Mouse (Mus musculus) ES-E14 (cell line): ENCODE data around the gene Dusp21. TPM values are rescaled to one million over a fixed set of nuclear protein-coding genes. Genes with fewer than 3 reads are reported as not detected.

ENCODE experiments used
- DNase-seq: peaks from one replicate; pipeline ENCODE4 v3.0.0-alpha.2; 2013; ENCODE audit warnings: low read depth, low spot score
- H3K27ac ChIP-seq: 2 replicates; pipeline ENCODE4 v1.5.1; 2012; ENCODE audit warnings: low read depth, mild to moderate bottlenecking, low read length, moderate library complexity, mixed read lengths; ENCODE audit not compliant: poor library complexity, insufficient read depth, severe bottlenecking
- H3K36me3 ChIP-seq: 2 replicates; pipeline ENCODE4 v1.6.1; 2012; ENCODE audit warnings: mild to moderate bottlenecking, low read length, moderate library complexity, mixed read lengths; ENCODE audit not compliant: control insufficient read depth, poor library complexity, insufficient read depth, severe bottlenecking
- H3K4me1 ChIP-seq, 2 experiments: fragments of 150-350 bp in 1 of 2; sonication (generic) in 1 of 2; 2 replicates each; pipeline ENCODE4 v1.6.1; 2012; ENCODE audit warnings: low read length in 2 of 2, mild to moderate bottlenecking in 1 of 2, mixed read lengths in 1 of 2; ENCODE audit not compliant: control insufficient read depth in 2 of 2, insufficient read depth in 2 of 2, poor library complexity in 1 of 2
- H3K4me3 ChIP-seq, 2 experiments: fragments of 150-350 bp in 1 of 2; sonication (generic) in 1 of 2; 2 replicates each; pipeline ENCODE4 v1.5.1; 2012; ENCODE audit warnings: low read length in 2 of 2, low read depth in 1 of 2, mild to moderate bottlenecking in 1 of 2, mixed read lengths in 1 of 2; ENCODE audit not compliant: insufficient read depth in 1 of 2, poor library complexity in 1 of 2, severe bottlenecking in 1 of 2
- H3K9ac ChIP-seq: 2 replicates; pipeline ENCODE4 v1.6.1; 2012; ENCODE audit warnings: low read depth, mild to moderate bottlenecking, low read length, mixed read lengths; ENCODE audit not compliant: poor library complexity, insufficient read depth, severe bottlenecking
- H3K9me3 ChIP-seq: fragments of 150-350 bp; sonication (generic); 2 replicates; pipeline ENCODE4 v1.6.1; 2012; ENCODE audit warnings: low read depth, mild to moderate bottlenecking, low read length; ENCODE audit not compliant: control insufficient read depth, insufficient read depth
- CHD2 ChIP-seq: IDR thresholded peaks from 2 replicates; pipeline ENCODE4 v1.6.1; 2014; ENCODE audit warnings: mild to moderate bottlenecking, low read depth, low read length, inconsistent platforms
- HCFC1 ChIP-seq: IDR thresholded peaks from 2 replicates; pipeline ENCODE4 v1.6.1; 2012; ENCODE audit warnings: low read length, inconsistent platforms, borderline replicate concordance; ENCODE audit not compliant: insufficient read depth
- MAFK ChIP-seq: IDR thresholded peaks from 2 replicates; pipeline ENCODE4 v1.6.1; 2014; ENCODE audit warnings: mild to moderate bottlenecking, low read depth, low read length, inconsistent platforms; ENCODE audit not compliant: insufficient read depth
- ZC3H11A ChIP-seq: IDR thresholded peaks from 2 replicates; pipeline ENCODE4 v1.6.1; 2012; ENCODE audit warnings: low read depth, mild to moderate bottlenecking, inconsistent platforms, low read length, borderline replicate concordance
- ZNF384 ChIP-seq: IDR thresholded peaks from 2 replicates; pipeline ENCODE4 v1.6.1; 2012; ENCODE audit warnings: low read depth, low read length, inconsistent platforms
- in situ Hi-C, 2 experiments: fragments of 600-800 bp; cut with MboI; formaldehyde crosslinking; loops; one replicate each; pipeline ENCODE4 v1.15.1; 2025; ENCODE audit warnings: low sequenced_read_pairs in 2 of 2, inconsistent platforms in 1 of 2; ENCODE audit not compliant: unreplicated experiment in 2 of 2
- total RNA-seq: library from RNA; depleted of rRNA; stranded (reverse); fragments of 300-350 nt; gene quantifications from 2 replicates; pipeline ENCODE4 v1.2.3, GENCODE M21; 2012

Dusp21 gene
- total RNA-seq, 1 experiment = not detected

DNA sequence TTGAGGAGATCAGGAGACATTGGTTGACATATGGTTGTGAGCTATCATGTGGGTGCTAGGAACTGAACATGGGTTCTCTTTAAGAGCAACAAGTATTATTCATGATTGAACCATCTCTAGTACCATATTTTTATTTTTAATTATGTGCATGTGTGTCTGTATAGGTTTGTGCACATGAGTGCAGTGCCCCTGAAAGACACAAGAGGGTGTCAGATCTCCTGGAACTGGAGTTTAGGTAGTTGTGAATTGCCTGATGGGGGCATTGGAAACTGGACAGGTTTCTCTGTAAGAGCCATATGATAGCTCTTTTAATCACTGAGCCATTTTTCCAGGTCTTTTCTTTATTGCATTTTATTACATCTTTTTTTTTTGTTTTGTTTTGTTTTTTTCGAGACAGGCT, 23.3 kb downstream of the Dusp21 start:
- H3K36me3 ChIP-seq = no peaks in the 10 kb centered on the region
- H3K4me1 ChIP-seq = peaks cover 0 to 2% of the 10 kb centered on the region in 2 experiments; a peak in 1 of 4 replicates
- TF ChIP-seq ZNF384 (no peak), HCFC1 (no peak), MAFK (no peak), ZC3H11A (no peak), CHD2 (no peak)
- in situ Hi-C loops = no loop called here
- no peak overlapping the region for H3K9ac ChIP-seq
- H3K27ac ChIP-seq = no peak overlapping the region
- no peaks in the 10 kb centered on the region for H3K9me3 ChIP-seq
- no peak overlapping the region for H3K4me3 ChIP-seq
- no peak for DNase-seq

DNA sequence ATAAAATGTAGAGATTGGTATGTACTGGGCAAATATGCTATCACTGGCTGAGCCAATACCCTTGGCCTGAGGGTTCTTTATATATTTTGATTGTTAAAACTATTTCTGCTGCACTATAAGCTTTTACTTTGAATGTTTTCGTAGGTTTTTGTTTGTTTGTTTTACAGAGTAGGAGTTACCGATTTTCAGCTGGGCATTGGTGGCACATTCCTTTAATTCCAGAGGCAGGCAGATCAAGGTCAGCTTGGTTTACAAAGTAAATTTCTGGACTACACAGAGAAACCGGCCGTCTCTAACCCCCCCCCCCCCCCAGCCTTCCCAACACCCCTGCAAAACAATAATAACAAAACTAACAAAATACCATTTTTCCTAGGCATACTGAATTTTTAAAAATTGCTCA, 29.2 kb downstream of the Dusp21 start:
- Histone ChIP-seq H3K36me3 (no peaks in the 10 kb centered on the region), H3K9me3 (no peaks in the 10 kb centered on the region), H3K4me1 (peaks cover 0 to 10% of the 10 kb centered on the region in 2 experiments; a peak in 1 of 4 replicates), H3K27ac (no peak overlapping the region), H3K9ac (no peak overlapping the region), H3K4me3 (no peak overlapping the region)
- DNase-seq = no peak
- TF ChIP-seq CHD2 = no peak
- TF ChIP-seq ZC3H11A = no peak
- no peak for TF ChIP-seq HCFC1
- TF ChIP-seq MAFK = no peak
- TF ChIP-seq ZNF384 = no peak
- in situ Hi-C loops = no loop called here

DNA sequence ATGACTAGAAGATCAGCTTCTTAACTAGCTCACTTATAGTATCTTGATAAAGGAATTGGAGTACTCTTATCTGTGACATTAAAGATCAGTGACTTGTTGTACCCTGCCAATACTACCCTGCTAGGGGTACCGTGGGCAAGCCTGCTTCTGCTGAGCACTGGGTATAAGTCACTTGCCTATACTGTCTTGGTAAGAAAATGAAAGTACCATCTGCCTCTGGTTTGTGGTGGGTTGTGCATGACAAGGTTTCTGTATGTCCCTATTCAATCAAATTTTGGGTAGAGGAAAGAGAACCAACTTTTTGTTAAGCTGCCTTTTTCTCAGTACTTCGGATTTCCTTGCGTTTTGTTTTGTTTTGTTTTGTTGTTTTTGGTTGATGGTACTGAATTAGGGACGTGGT, 32.1 kb downstream of the Dusp21 start:
- H3K9ac ChIP-seq = no peak overlapping the region
- no peak for TF ChIP-seq ZC3H11A
- in situ Hi-C loops = no loop called here
- H3K27ac ChIP-seq = no peak overlapping the region
- H3K9me3 ChIP-seq = no peaks in the 10 kb centered on the region
- H3K36me3 ChIP-seq = no peaks in the 10 kb centered on the region
- no peak overlapping the region for H3K4me3 ChIP-seq
- H3K4me1 ChIP-seq = peaks cover 0 to 18% of the 10 kb centered on the region in 2 experiments; a peak in 1 of 4 replicates
- DNase-seq = no peak

DNA sequence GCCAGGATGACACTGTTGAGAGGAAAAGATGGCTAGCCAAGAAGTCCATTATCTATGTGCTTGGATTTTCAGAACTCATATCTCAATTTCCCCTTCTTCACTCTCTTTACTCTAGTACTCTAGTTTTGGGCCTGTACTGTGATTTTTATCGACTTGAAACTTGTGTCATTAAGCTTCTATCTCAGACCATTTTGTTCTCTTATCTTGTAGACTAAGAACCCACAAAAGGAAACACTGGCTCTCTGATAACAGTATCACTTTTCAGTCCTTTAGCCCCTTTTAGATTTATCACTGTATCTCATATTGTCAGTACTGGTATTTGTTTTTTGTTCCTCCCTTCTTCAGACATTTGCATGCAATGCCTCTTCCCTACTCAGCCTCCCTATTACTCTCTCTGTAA, 33.8 kb downstream of the Dusp21 start:
- H3K36me3 ChIP-seq = no peaks in the 10 kb centered on the region
- H3K27ac ChIP-seq = no peak overlapping the region
- in situ Hi-C loops = no loop called here
- H3K9ac ChIP-seq = no peak overlapping the region
- TF ChIP-seq ZNF384 = no peak
- no peak for TF ChIP-seq ZC3H11A
- no peak for TF ChIP-seq HCFC1
- TF ChIP-seq CHD2 = no peak
- no peak for TF ChIP-seq MAFK
- DNase-seq = no peak
- H3K4me1 ChIP-seq = peaks cover 0 to 15% of the 10 kb centered on the region in 2 experiments; a peak in 1 of 4 replicates
- H3K9me3 ChIP-seq = no peaks in the 10 kb centered on the region
- H3K4me3 ChIP-seq = no peak overlapping the region

DNA sequence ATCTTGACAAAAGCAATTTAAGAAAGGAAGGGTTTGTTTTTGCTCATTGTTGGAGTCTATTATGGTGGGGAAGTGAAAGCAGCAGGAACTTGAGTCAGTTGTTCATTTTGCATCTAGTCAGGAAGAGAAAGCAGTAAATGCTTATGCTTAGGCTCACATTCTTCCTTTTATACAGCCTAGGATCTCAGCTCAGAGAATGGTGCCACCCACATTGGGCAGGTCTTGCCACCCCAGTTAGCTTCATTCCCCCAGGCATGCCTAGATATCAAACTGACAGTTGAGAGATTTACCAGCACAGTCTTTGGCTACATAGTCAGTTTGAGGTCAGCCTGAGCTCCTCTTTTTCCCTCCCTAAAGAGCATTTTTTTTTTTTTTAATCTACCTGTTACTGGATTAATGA, 41.5 kb downstream of the Dusp21 start:
- Histone ChIP-seq H3K27ac (no peak overlapping the region), H3K4me3 (no peak overlapping the region), H3K9ac (no peak overlapping the region), H3K9me3 (no peaks in the 10 kb centered on the region), H3K36me3 (no peaks in the 10 kb centered on the region), H3K4me1 (peaks cover 0 to 3% of the 10 kb centered on the region in 2 experiments; a peak in 1 of 4 replicates)
- in situ Hi-C loops = no loop called here
- TF ChIP-seq MAFK (no peak), HCFC1 (no peak), ZC3H11A (no peak), ZNF384 (no peak), CHD2 (no peak)
- no peak for DNase-seq
